Mouse (Mus musculus) MEL (cell line): ENCODE data around the gene Unc119b. TPM values are rescaled to one million over a fixed set of nuclear protein-coding genes. Genes with fewer than 3 reads are reported as not detected.

Experiments
- DNase-seq: peaks from one replicate; pipeline ENCODE4 v3.0.0; 2011; ENCODE audit warnings: low read depth, low spot score
- H3K27ac ChIP-seq: 2 replicates; pipeline ENCODE4 v1.5.1; 2012; ENCODE audit warnings: low read depth, mild to moderate bottlenecking, control low read depth, low read length, moderate library complexity; ENCODE audit not compliant: control insufficient read depth
- H3K27me3 ChIP-seq, 2 experiments: fragments of 150-350 bp in 1 of 2; sonication (generic) in 1 of 2; 2 replicates each; pipeline ENCODE4 v1.6.1; 2012; ENCODE audit warnings: low read length in 2 of 2, mild to moderate bottlenecking in 2 of 2, improper control_type of control experiment in 1 of 2, moderate library complexity in 1 of 2; ENCODE audit not compliant: insufficient read depth in 2 of 2, control insufficient read depth in 1 of 2
- H3K36me3 ChIP-seq, 2 experiments: 2 replicates each; pipeline ENCODE4 v1.6.1; 2012 to 2014; ENCODE audit warnings: low read length in 2 of 2, improper control_type of control experiment in 1 of 2, inconsistent platforms in 1 of 2, mild to moderate bottlenecking in 1 of 2; ENCODE audit not compliant: insufficient read depth in 2 of 2, control insufficient read depth in 1 of 2
- H3K4me1 ChIP-seq, 2 experiments: fragments of 150-350 bp in 1 of 2; sonication (generic) in 1 of 2; 2 replicates each; pipeline ENCODE4 v1.6.1; 2012; ENCODE audit warnings: low read length in 2 of 2, improper control_type of control experiment in 1 of 2, mild to moderate bottlenecking in 1 of 2; ENCODE audit not compliant: insufficient read depth in 2 of 2, control insufficient read depth in 1 of 2
- H3K4me3 ChIP-seq, 2 experiments: fragments of 150-350 bp in 1 of 2; sonication (generic) in 1 of 2; 2 replicates each; pipeline ENCODE4 v1.5.1; 2012; ENCODE audit warnings: low read depth in 2 of 2, low read length in 2 of 2, mild to moderate bottlenecking in 2 of 2, moderate library complexity in 2 of 2, control low read depth in 1 of 2, improper control_type of control experiment in 1 of 2; ENCODE audit not compliant: control insufficient read depth in 1 of 2, insufficient read depth in 1 of 2
- H3K79me2 ChIP-seq: 2 replicates; pipeline ENCODE4 v1.6.1; 2012; ENCODE audit warnings: mild to moderate bottlenecking, low read length, moderate library complexity; ENCODE audit not compliant: control insufficient read depth, poor library complexity, insufficient read depth
- H3K9ac ChIP-seq: 2 replicates; pipeline ENCODE4 v1.6.1; 2012; ENCODE audit warnings: low read depth, mild to moderate bottlenecking, control low read depth, low read length, moderate library complexity; ENCODE audit not compliant: control insufficient read depth, poor library complexity, severe bottlenecking
- H3K9me3 ChIP-seq: fragments of 150-350 bp; sonication (generic); replicated peaks from 2 replicates; pipeline ENCODE4 v1.6.1; 2012; ENCODE audit warnings: mild to moderate bottlenecking, low read length, improper control_type of control experiment, moderate library complexity; ENCODE audit not compliant: insufficient read depth
- CHD2 ChIP-seq: IDR thresholded peaks from 2 replicates; pipeline ENCODE4 v1.6.1; 2011; ENCODE audit warnings: low read length, improper control_type of control experiment
- CTCF ChIP-seq, 3 experiments: IDR thresholded peaks in 2 of 3; conservative IDR thresholded peaks in 1 of 3; 2 replicates each; pipeline ENCODE4 v1.5.1; 2011 to 2012; ENCODE audit warnings: low read length in 3 of 3, low read depth in 2 of 3, mild to moderate bottlenecking in 2 of 3, improper control_type of control experiment in 1 of 3, inconsistent platforms in 1 of 3, mixed read lengths in 1 of 3, moderate library complexity in 1 of 3; ENCODE audit not compliant: control insufficient read depth in 1 of 3, insufficient read depth in 1 of 3, poor library complexity in 1 of 3, severe bottlenecking in 1 of 3
- ELF1 ChIP-seq: IDR thresholded peaks from 2 replicates; pipeline ENCODE4 v1.6.1; 2014; ENCODE audit warnings: low read depth, mild to moderate bottlenecking, inconsistent platforms, low read length, improper control_type of control experiment, moderate library complexity
- EP300 ChIP-seq, 2 experiments: IDR thresholded peaks; 2 replicates each; pipeline ENCODE4 v1.6.1; 2011; ENCODE audit warnings: improper control_type of control experiment in 2 of 2, low read length in 2 of 2, low read depth in 1 of 2, mild to moderate bottlenecking in 1 of 2
- ETS1 ChIP-seq: IDR thresholded peaks from 2 replicates; pipeline ENCODE4 v1.6.1; 2012; ENCODE audit warnings: low read depth, mild to moderate bottlenecking, inconsistent platforms, low read length, improper control_type of control experiment, moderate library complexity
- GABPA ChIP-seq: IDR thresholded peaks from 2 replicates; pipeline ENCODE4 v1.6.1; 2012; ENCODE audit warnings: low read depth, mild to moderate bottlenecking, inconsistent platforms, low read length, improper control_type of control experiment, moderate library complexity
- HCFC1 ChIP-seq: IDR thresholded peaks from 2 replicates; pipeline ENCODE4 v1.6.1; 2012; ENCODE audit warnings: low read depth, mild to moderate bottlenecking, inconsistent platforms, low read length, improper control_type of control experiment, moderate library complexity
- KAT2A ChIP-seq: conservative IDR thresholded peaks from 2 replicates; pipeline ENCODE4 v1.6.1; 2012; ENCODE audit warnings: low read depth, low read length, improper control_type of control experiment, inconsistent platforms
- MAFK ChIP-seq: IDR thresholded peaks from 2 replicates; pipeline ENCODE4 v1.6.1; 2011; ENCODE audit warnings: low read depth, mild to moderate bottlenecking, low read length, improper control_type of control experiment, borderline replicate concordance
- MAX ChIP-seq: IDR thresholded peaks from 2 replicates; pipeline ENCODE4 v1.6.1; 2011; ENCODE audit warnings: low read length, improper control_type of control experiment
- MEF2A ChIP-seq: IDR thresholded peaks from 2 replicates; pipeline ENCODE4 v1.6.1; 2014; ENCODE audit warnings: low read depth, mild to moderate bottlenecking, inconsistent platforms, low read length, improper control_type of control experiment; ENCODE audit not compliant: poor library complexity, insufficient replicate concordance, severe bottlenecking; ENCODE audit errors: extremely low read depth
- MXI1 ChIP-seq: IDR thresholded peaks from 2 replicates; pipeline ENCODE4 v1.6.1; 2011; ENCODE audit warnings: mild to moderate bottlenecking, low read depth, low read length, improper control_type of control experiment
- MYB ChIP-seq: IDR thresholded peaks from 2 replicates; pipeline ENCODE4 v1.6.1; 2011; ENCODE audit warnings: mild to moderate bottlenecking, low read depth, low read length, improper control_type of control experiment
- NELFE ChIP-seq: IDR thresholded peaks from 2 replicates; pipeline ENCODE4 v1.6.1; 2011; ENCODE audit warnings: low read depth, low read length, improper control_type of control experiment
- POLR2A ChIP-seq, 2 experiments: IDR thresholded peaks; 2 replicates each; pipeline ENCODE4 v1.6.1; 2011 to 2012; ENCODE audit warnings: low read length in 2 of 2, mild to moderate bottlenecking in 2 of 2, control low read depth in 1 of 2, improper control_type of control experiment in 1 of 2, low read depth in 1 of 2, moderate library complexity in 1 of 2; ENCODE audit not compliant: control insufficient read depth in 1 of 2, insufficient read depth in 1 of 2, poor library complexity in 1 of 2
- POLR2AphosphoS5 ChIP-seq: IDR thresholded peaks from 2 replicates; pipeline ENCODE4 v1.6.1; 2012; ENCODE audit warnings: low read depth, borderline replicate concordance, mild to moderate bottlenecking, inconsistent platforms, low read length, moderate library complexity, mixed read lengths
- RCOR1 ChIP-seq: IDR thresholded peaks from 2 replicates; pipeline ENCODE4 v1.6.1; 2012; ENCODE audit warnings: low read depth, mild to moderate bottlenecking, inconsistent platforms, low read length, improper control_type of control experiment
- TAL1 ChIP-seq: IDR thresholded peaks from 2 replicates; pipeline ENCODE4 v1.6.1; 2012; ENCODE audit warnings: mild to moderate bottlenecking, inconsistent platforms, low read length, moderate library complexity, mixed read lengths
- TBP ChIP-seq: IDR thresholded peaks from 2 replicates; pipeline ENCODE4 v1.8.0; 2011; ENCODE audit warnings: low read depth, low read length, improper control_type of control experiment
- TCF12 ChIP-seq: IDR thresholded peaks from 2 replicates; pipeline ENCODE4 v1.6.1; 2014; ENCODE audit warnings: low read depth, mild to moderate bottlenecking, inconsistent platforms, low read length, improper control_type of control experiment, moderate library complexity
- USF1 ChIP-seq: IDR thresholded peaks from 2 replicates; pipeline ENCODE4 v1.6.1; 2014; ENCODE audit warnings: low read depth, mild to moderate bottlenecking, inconsistent platforms, low read length, improper control_type of control experiment, moderate library complexity
- USF2 ChIP-seq, 2 experiments: IDR thresholded peaks; 2 replicates each; pipeline ENCODE4 v1.6.1; 2011 to 2012; ENCODE audit warnings: improper control_type of control experiment in 2 of 2, low read length in 2 of 2, borderline replicate concordance in 1 of 2, inconsistent platforms in 1 of 2, low read depth in 1 of 2, mild to moderate bottlenecking in 1 of 2; ENCODE audit not compliant: insufficient read depth in 1 of 2
- ZMIZ1 ChIP-seq: IDR thresholded peaks from 2 replicates; pipeline ENCODE4 v1.6.1; 2012; ENCODE audit warnings: low read depth, mild to moderate bottlenecking, inconsistent platforms, low read length, improper control_type of control experiment, moderate library complexity
- ZNF384 ChIP-seq: IDR thresholded peaks from 2 replicates; pipeline ENCODE4 v1.6.1; 2012; ENCODE audit warnings: low read depth, mild to moderate bottlenecking, inconsistent platforms, low read length, improper control_type of control experiment
- polyA plus RNA-seq, 2 experiments: library from polyadenylated mRNA; stranded (reverse) in 1 of 2; unstranded in 1 of 2; fragments of >175 nt in 1 of 2; fragments of >200 nt in 1 of 2; gene quantifications; 2 replicates each; pipeline versions ENCODE4 v1.2.1 to v1.2.4; 2012; ENCODE audit warnings: low replicate concordance in 2 of 2, low read depth in 1 of 2; ENCODE audit not compliant: insufficient read length in 2 of 2, insufficient read depth in 1 of 2, missing spikeins in 1 of 2
- total RNA-seq: library from RNA; depleted of rRNA; stranded (reverse); fragments of 300-350 nt; gene quantifications from 2 replicates; pipeline ENCODE4 v1.2.3, GENCODE M21; 2012

The Unc119b gene
- total and polyA plus RNA-seq, 3 experiments, result 18.6 to 25.7 TPM; not detected in 1

- no peak for TF ChIP-seq KAT2A
- TF ChIP-seq MYB, result no peak
- TF ChIP-seq CHD2, result no peak
Measured at GRCm38 (mm10) chr5:115161064-115161939, 26.5 kb upstream of the Unc119b start (continued).

GRCm38 (mm10) chr5:115160655-115161054 is 25.9 kb upstream of the Unc119b start:
- peak overlapping the region; percentile 57 for H3K4me3 ChIP-seq
- no peaks in the 10 kb centered on the region for H3K27me3 ChIP-seq
- H3K9me3 ChIP-seq, result no peaks in the 10 kb centered on the region
- H3K4me1 ChIP-seq, result peaks cover 0 to 24% of the 10 kb centered on the region in 2 experiments; a peak in 3 of 4 replicates
- DNase-seq, result peak; percentile 82
- H3K9ac ChIP-seq, result peak overlapping the region; percentile 90
- H3K79me2 ChIP-seq, result peaks cover 29% of the 10 kb centered on the region
- peak overlapping the region; percentile 91 for H3K27ac ChIP-seq
- TF ChIP-seq MAFK (no peak), RCOR1 (no peak), MEF2A (no peak), CHD2 (no peak), HCFC1 (peak; percentile 28; the same call in 1 of the 2 replicates), USF1 (peak; percentile 84), NELFE (peak; percentile 52), MAX (peak; percentile 10; the same call in 1 of the 2 replicates), TAL1 (no peak), POLR2A (IDR thresholded peaks at IDR 0.05; ENCODE audit: control insufficient read depth in 1 of 2, insufficient read depth in 1 of 2, low read depth in 1 of 2, low read length in 2 of 2, poor library complexity in 1 of 2) (peak; percentile 36 to 57; a peak in 1 of 4 replicates), TCF12 (peak; percentile 22; the same call in 1 of the 2 replicates), USF2 (IDR thresholded peaks at IDR 0.05; ENCODE audit: borderline replicate concordance in 1 of 2, insufficient read depth in 1 of 2, low read depth in 1 of 2, low read length in 2 of 2) (peak in 1 of 2 experiments; percentile 36; a peak in 1 of 4 replicates), MXI1 (peak; percentile 82)
- peaks cover 0 to 23% of the 10 kb centered on the region in 2 experiments; a peak in 2 of 4 replicates for H3K36me3 ChIP-seq

GRCm38 (mm10) chr5:115159165-115159564 is 24.4 kb upstream of the Unc119b start:
- peaks cover 0 to 30% of the 10 kb centered on the region in 2 experiments; a peak in 2 of 4 replicates for H3K36me3 ChIP-seq
- H3K27ac ChIP-seq, result peak overlapping the region; percentile 78
- no peaks in the 10 kb centered on the region for H3K27me3 ChIP-seq
- H3K4me1 ChIP-seq, result peaks cover 7 to 33% of the 10 kb centered on the region in 2 experiments
- H3K79me2 ChIP-seq, result peaks cover 43% of the 10 kb centered on the region
- DNase-seq, result no peak
- peak overlapping the region; percentile 90 for H3K9ac ChIP-seq
- H3K4me3 ChIP-seq, result peak overlapping the region; percentile 73 to 85
- TF ChIP-seq RCOR1, result no peak
- no peak for TF ChIP-seq MEF2A
- no peak for TF ChIP-seq EP300 (IDR thresholded peaks at IDR 0.05; ENCODE audit: low read depth in 1 of 2, low read length in 2 of 2)
- no peak for TF ChIP-seq ZMIZ1
- no peak for TF ChIP-seq ELF1
- no peak for TF ChIP-seq POLR2AphosphoS5
- no peak for TF ChIP-seq MAFK
- no peak for TF ChIP-seq CTCF (IDR thresholded peaks at IDR 0.05 in 2 of 3, conservative IDR thresholded peaks at IDR 0.05 in 1 of 3; ENCODE audit: control insufficient read depth in 1 of 3, insufficient read depth in 1 of 3, low read depth in 2 of 3, low read length in 3 of 3, poor library complexity in 1 of 3, severe bottlenecking in 1 of 3)
- TF ChIP-seq ZNF384, result no peak
- no peak for TF ChIP-seq POLR2A (IDR thresholded peaks at IDR 0.05; ENCODE audit: control insufficient read depth in 1 of 2, insufficient read depth in 1 of 2, low read depth in 1 of 2, low read length in 2 of 2, poor library complexity in 1 of 2)
- no peak for TF ChIP-seq TAL1
- no peak for TF ChIP-seq GABPA
- no peak for TF ChIP-seq ETS1
- TF ChIP-seq NELFE, result no peak
- TF ChIP-seq TBP, result no peak
- TF ChIP-seq, all 39 proteins: peak for 0
- H3K9me3 ChIP-seq, result no peaks in the 10 kb centered on the region
